Mouse (Mus musculus) hindbrain, postnatal 0 days (tissue): Measurements from ENCODE around the gene Trappc6b. TPM values are rescaled to one million over a fixed set of nuclear protein-coding genes. Genes with fewer than 3 reads are reported as not detected.
"Not testable (repeated sequence)": the region's sequence is repeated elsewhere in the genome, so short reads cannot be mapped to it uniquely, and the experiment has no call there.

ENCODE experiments used
- ATAC-seq: fragments of 200-750 bp; cut with Nextera tagmentation; 2 replicates; pipeline ENCODE4 v1.8.0; 2017; ENCODE audit warnings: mild to moderate bottlenecking, moderate TSS enrichment, moderate library complexity
- DNase-seq: peaks from one replicate; pipeline ENCODE4 v3.0.0-alpha.2; 2015; ENCODE audit warnings: low spot score
- H3K27ac ChIP-seq: fragments of 300-500 bp; sonication (generic); 2 replicates; pipeline ENCODE4 v1.5.1; 2014; ENCODE audit warnings: mild to moderate bottlenecking
- H3K27me3 ChIP-seq: fragments of 300-500 bp; sonication (generic); 2 replicates; pipeline ENCODE4 v1.6.1; 2014; ENCODE audit warnings: low read length, mixed read lengths; ENCODE audit not compliant: insufficient read depth
- H3K36me3 ChIP-seq: fragments of 300-500 bp; sonication (generic); 2 replicates; pipeline ENCODE4 v1.6.1; 2014; ENCODE audit warnings: low read length, mixed read lengths; ENCODE audit not compliant: insufficient read depth
- H3K4me1 ChIP-seq: fragments of 300-500 bp; sonication (generic); 2 replicates; pipeline ENCODE4 v1.6.1; 2014; ENCODE audit warnings: antibody characterized with exemption, low read length, mixed read lengths; ENCODE audit not compliant: insufficient read depth
- H3K4me2 ChIP-seq: fragments of 300-500 bp; sonication (generic); 2 replicates; pipeline ENCODE4 v1.6.1; 2014; ENCODE audit warnings: low read depth, mild to moderate bottlenecking, low read length, moderate library complexity, mixed read lengths
- H3K4me3 ChIP-seq: fragments of 300-500 bp; sonication (generic); 2 replicates; pipeline ENCODE4 v1.5.1; 2014; ENCODE audit warnings: low read length
- H3K9ac ChIP-seq: fragments of 300-500 bp; sonication (generic); replicated peaks from 2 replicates; pipeline ENCODE4 v1.6.1; 2014; ENCODE audit warnings: mild to moderate bottlenecking, low read length, moderate library complexity, mixed read lengths
- H3K9me3 ChIP-seq: fragments of 300-500 bp; sonication (generic); 2 replicates; pipeline ENCODE4 v1.6.1; 2016; ENCODE audit warnings: low read length, mixed read lengths
- CTCF ChIP-seq: IDR thresholded peaks from 2 replicates; pipeline ENCODE4 v1.5.1; 2016; ENCODE audit warnings: antibody characterized with exemption, control low read depth, low read depth
- WGBS: fragments of 180-500 bp; shearing (Covaris S2); extraction: QIAGEN DNeasy Blood & Tissue Kit; methylation state at CpG from one replicate; pipeline ENCODE4 v1.1.7; 2014; 5-methylcytosine and 5-hydroxymethylcytosine counted together
- polyA plus RNA-seq: library from polyadenylated mRNA; unstranded; fragments of >200 nt; fragmentation: Nextera tagmentation; extraction: Ambion mirVana; gene quantifications from 2 replicates; pipeline ENCODE4 v1.2.1, GENCODE M21; 2015
- total RNA-seq: library from RNA; depleted of rRNA; stranded (reverse); fragments of >200 nt; gene quantifications from 2 replicates; pipeline ENCODE4 v1.2.3, GENCODE M21; 2014

Gene Trappc6b
- total and polyA plus RNA-seq, 2 experiments from 2014 or later = 40.9 to 168 TPM

GRCm38 (mm10) chr12:59072286-59072685, 11.0 kb upstream of the Trappc6b start:
- no peaks in the 10 kb centered on the region for H3K4me1 ChIP-seq
- no peaks in the 10 kb centered on the region for H3K9me3 ChIP-seq
- H3K36me3 ChIP-seq = peaks cover 33% of the 10 kb centered on the region
- TF ChIP-seq CTCF = no peak
- 91% methylated on average over 11 of the region's 11 CpGs for WGBS
- H3K27ac ChIP-seq = no peak overlapping the region
- H3K9ac ChIP-seq = no peak overlapping the region
- ATAC-seq = no peak
- no peaks in the 10 kb centered on the region for H3K27me3 ChIP-seq
- H3K4me3 ChIP-seq = no peak overlapping the region
- no peak overlapping the region for H3K4me2 ChIP-seq
- DNase-seq = no peak

DNA sequence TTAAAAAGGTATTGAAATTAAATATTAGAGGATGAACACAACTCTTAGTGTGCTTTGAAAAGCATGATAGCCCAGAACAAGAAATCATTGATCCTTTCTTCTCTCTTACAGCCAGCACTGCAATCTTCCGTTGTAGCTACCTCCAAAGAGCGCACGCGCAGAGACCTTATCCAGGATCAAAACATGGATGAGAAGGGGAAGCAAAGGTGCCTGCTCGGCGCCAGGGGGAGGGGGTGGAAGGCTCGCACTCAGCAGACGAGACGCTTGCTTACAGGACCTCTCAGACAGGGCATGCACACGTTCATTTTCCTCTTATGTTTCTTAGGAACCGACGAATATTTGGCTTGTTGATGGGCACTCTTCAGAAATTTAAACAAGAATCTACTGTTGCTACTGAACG, 7.5 kb upstream of the Trappc6b start:
- Histone ChIP-seq H3K9me3 (no peaks in the 10 kb centered on the region), H3K4me2 (no peak overlapping the region), H3K4me1 (no peaks in the 10 kb centered on the region), H3K4me3 (no peak overlapping the region), H3K27me3 (no peaks in the 10 kb centered on the region), H3K36me3 (peaks cover 33% of the 10 kb centered on the region), H3K9ac (no peak overlapping the region), H3K27ac (no peak overlapping the region)
- no peak for TF ChIP-seq CTCF
- ATAC-seq (no peak), DNase-seq (no peak)
- WGBS = 94% methylated on average over 13 of the region's 13 CpGs

DNA sequence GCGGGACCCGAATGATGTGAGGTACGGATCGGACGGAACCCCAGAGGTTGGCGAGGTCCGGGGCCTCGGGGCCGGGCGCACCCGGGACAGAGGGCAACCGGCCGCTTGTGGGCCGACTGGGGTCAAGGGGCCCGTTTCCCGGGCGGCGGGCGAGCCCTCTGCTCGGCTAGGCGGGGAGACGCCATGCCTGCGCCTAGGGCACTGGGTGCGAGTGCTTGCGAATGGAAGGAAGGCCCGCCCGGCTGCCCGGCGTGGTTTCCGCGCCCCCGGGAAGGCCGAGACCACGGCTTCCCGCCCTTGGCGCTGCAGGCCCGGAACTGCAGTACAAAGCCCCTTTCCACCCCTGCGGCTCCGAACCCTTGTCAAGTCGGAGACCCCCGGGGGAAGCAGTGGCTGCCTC, 5.8 kb upstream of the Trappc6b start:
- peak overlapping the region; percentile 90 for H3K27ac ChIP-seq
- H3K9me3 ChIP-seq = no peaks in the 10 kb centered on the region
- DNase-seq (peak; percentile 23), ATAC-seq (peak; percentile 58)
- H3K36me3 ChIP-seq = peaks cover 27% of the 10 kb centered on the region
- H3K4me1 ChIP-seq = no peaks in the 10 kb centered on the region
- H3K4me3 ChIP-seq = peak overlapping the region; percentile 97
- H3K9ac ChIP-seq = peak overlapping the region; percentile 99
- H3K27me3 ChIP-seq = no peaks in the 10 kb centered on the region
- TF ChIP-seq CTCF = no peak
- WGBS = 1% methylated on average over 34 of the region's 41 CpGs
- peak overlapping the region; percentile 68 for H3K4me2 ChIP-seq

DNA sequence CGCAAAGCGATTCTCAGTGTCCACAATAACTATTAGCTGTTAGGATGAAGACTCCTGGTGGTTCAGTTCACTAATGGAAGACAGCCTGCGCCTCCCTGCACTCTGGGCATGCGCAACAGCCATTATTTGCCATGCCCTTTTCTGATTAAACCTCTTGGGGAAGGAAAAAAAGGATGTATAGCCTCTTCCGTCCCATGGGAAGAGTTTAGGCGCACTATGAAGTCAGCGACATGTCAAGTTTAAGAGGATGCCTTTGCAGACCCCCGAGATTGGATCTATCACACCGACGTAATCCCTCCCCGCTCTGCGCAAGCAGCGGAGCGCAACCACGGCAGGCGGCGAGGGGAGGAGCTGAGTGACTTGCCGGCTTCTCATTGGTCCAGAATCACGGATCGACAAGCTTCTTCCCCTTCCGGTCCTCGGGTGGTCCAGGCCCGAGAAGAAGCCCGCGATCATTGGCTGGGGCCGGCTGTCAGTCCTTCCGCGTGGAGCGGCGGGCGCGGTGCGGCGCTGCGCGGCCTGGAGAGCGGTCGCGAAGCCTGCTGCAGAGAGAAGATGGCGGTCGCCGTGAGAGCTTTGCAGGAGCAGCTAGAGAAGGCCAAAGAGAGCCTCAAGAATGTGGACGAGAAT, 5.3 kb upstream of the Trappc6b start, which contains the start of gene Pnn:
Gene Pnn (plus strand): TSS at position 437 of the 630 bp plus-strand sequence.
- Histone ChIP-seq H3K4me2 (peak within 1 kb of the TSS; percentile 68), H3K9ac (peak within 1 kb of the TSS; percentile 99), H3K9me3 (no peaks in the 10 kb centered on the region), H3K27me3 (no peaks in the 10 kb centered on the region), H3K27ac (peak within 1 kb of the TSS; percentile 90), H3K36me3 (peaks cover 21% of the 10 kb centered on the region; the same call in 1 of the 2 replicates), H3K4me1 (no peaks in the 10 kb centered on the region), H3K4me3 (peak within 1 kb of the TSS; percentile 97)
- under 1% methylated on average over 43 of the region's 43 CpGs for WGBS
- TF ChIP-seq CTCF = peak; percentile 49
- ATAC-seq = peak; percentile 100
- peak; percentile 98 for DNase-seq

GRCm38 (mm10) chr12:59065776-59066175, 4.5 kb upstream of the Trappc6b start:
- H3K4me3 ChIP-seq = peak overlapping the region; percentile 97
- H3K27ac ChIP-seq = peak overlapping the region; percentile 90
- no peak for DNase-seq
- peak overlapping the region; percentile 68 for H3K4me2 ChIP-seq
- TF ChIP-seq CTCF = no peak
- 75% methylated on average over 3 of the region's 3 CpGs for WGBS
- peaks cover 13% of the 10 kb centered on the region; the same call in 1 of the 2 replicates for H3K36me3 ChIP-seq
- no peaks in the 10 kb centered on the region for H3K9me3 ChIP-seq
- ATAC-seq = no peak
- peak overlapping the region; percentile 99 for H3K9ac ChIP-seq
- no peaks in the 10 kb centered on the region for H3K27me3 ChIP-seq
- H3K4me1 ChIP-seq = no peaks in the 10 kb centered on the region

DNA sequence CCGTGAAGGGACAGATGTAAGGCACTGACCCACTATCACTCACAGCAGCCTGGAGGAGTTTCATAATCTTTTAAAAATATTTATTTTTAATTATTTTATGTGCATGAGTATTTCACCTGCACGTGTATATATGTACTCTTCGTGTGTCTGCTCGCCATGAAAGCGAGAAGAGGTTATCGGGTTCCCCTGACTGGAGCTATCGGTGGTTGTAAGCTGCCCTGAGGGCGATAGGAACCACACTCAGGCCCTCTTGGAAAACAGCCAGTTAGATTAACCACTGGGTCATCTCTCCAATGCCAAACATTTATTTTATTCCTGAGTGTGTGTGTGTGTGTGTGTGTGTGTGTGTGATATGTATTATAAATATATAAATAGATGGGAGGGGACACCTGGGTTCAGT, 3.6 kb upstream of the Trappc6b start:
- Histone ChIP-seq H3K4me3 (no peak overlapping the region), H3K27ac (no peak overlapping the region), H3K27me3 (no peaks in the 10 kb centered on the region), H3K4me2 (no peak overlapping the region), H3K9me3 (no peaks in the 10 kb centered on the region), H3K4me1 (0 out of 2 replicates have a peak, but pooled peaks cover 4% of the 10 kb centered on the region), H3K9ac (no peak overlapping the region), H3K36me3 (peaks cover 6% of the 10 kb centered on the region; the same call in 1 of the 2 replicates)
- 89% methylated on average over 8 of the region's 8 CpGs for WGBS
- no peak for ATAC-seq
- no peak for TF ChIP-seq CTCF
- no peak for DNase-seq

DNA sequence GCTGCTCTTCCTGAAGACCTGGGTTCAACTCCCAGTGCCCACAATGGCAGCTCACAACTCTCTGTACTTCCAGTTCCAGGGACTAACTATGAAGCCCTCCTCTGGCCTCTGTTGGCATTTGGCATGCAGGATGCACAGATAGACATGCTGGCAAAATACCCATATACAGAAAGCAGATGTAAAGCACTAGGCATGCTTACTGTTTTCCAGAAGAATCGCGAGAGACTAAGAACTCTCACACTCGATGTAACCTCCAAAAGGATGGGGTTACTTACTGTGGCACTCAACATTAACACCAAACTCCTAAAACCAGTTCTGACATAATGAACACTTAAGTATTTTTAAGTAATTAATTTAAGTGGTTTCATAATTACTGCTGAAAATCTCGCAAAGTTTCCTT, 950 bp downstream of the Trappc6b start:
- WGBS = 51% methylated on average over 4 of the region's 4 CpGs

GRCm38 (mm10) chr12:59058242-59058641, 3.0 kb downstream of the Trappc6b start:
- not testable (repeated sequence) for DNase-seq, H3K9ac ChIP-seq, H3K36me3 ChIP-seq, H3K27ac ChIP-seq, H3K9me3 ChIP-seq, ATAC-seq, H3K4me2 ChIP-seq, H3K4me1 ChIP-seq, H3K4me3 ChIP-seq, H3K27me3 ChIP-seq
- WGBS = 87% methylated on average over 5 of the region's 5 CpGs

More for the DNA sequence above, 950 bp downstream of the Trappc6b start:
- DNase-seq (no peak), ATAC-seq (no peak)
- peak overlapping the region; percentile 73 for H3K4me2 ChIP-seq
- no peaks in the 10 kb centered on the region for H3K9me3 ChIP-seq
- TF ChIP-seq CTCF = no peak
- peak overlapping the region; percentile 90 for H3K9ac ChIP-seq
- 0 out of 2 replicates have a peak, but pooled peaks cover 4% of the 10 kb centered on the region for H3K4me1 ChIP-seq
- peak overlapping the region; percentile 74 for H3K4me3 ChIP-seq
- peak overlapping the region; percentile 98 for H3K27ac ChIP-seq
- no peaks in the 10 kb centered on the region for H3K36me3 ChIP-seq
- H3K27me3 ChIP-seq = no peaks in the 10 kb centered on the region
